Mouse (Mus musculus): ENCODE results near the gene Lbhd1. TPM values are rescaled to one million over a fixed set of nuclear protein-coding genes. Genes with fewer than 3 reads are reported as not detected.
"Not testable (repeated sequence)": the region's sequence is repeated elsewhere in the genome, so short reads cannot be mapped to it uniquely, and the experiment has no call there.

Gene Lbhd1
- 44.2 and 59.1 TPM in 2 replicates for polyA plus RNA-seq (2014; fragmentation: Nextera tagmentation; extraction: Ambion mirVana)

DNA sequence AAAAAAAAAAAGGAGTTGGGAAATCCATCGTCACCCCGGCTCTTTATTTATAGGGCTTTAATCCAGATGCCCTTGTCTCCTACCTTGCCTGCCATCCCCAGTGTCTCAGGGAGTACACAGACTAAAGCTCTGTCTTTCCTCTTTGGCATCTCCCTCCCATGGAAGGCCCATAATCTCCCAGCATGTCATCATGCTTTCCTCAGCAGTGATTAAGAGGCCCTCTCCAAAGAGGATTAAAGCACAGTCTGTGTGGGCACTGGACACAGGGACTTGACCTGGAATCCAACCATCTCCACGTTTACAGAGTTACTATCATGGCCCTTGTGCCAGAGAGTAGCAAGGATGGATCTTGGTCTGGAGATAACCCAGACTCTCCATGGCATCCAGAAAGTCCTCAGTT lies at the start of gene Lbhd1, which contains the start of gene Gm49403:
Lbhd1 (plus strand) TSS at position 117 of the 400 bp plus-strand sequence.
Gm49403 (plus strand) TSS at position 315 of the 400 bp plus-strand sequence.
- Histone ChIP-seq H3K9ac (ENCODE audit: low read length) (no peak within 1 kb of the TSS), H3K9me3 (replicated peaks; ENCODE audit: control insufficient read depth, low read length) (no peaks in the 10 kb centered on the region), H3K4me2 (ENCODE audit: low read length) (no peak within 1 kb of the TSS), H3K27me3 (replicated peaks; ENCODE audit: control insufficient read depth, insufficient read depth, low read length) (no peaks in the 10 kb centered on the region), H3K4me1 (ENCODE audit: control insufficient read depth, insufficient read depth, low read length) (peaks cover 7% of the 10 kb centered on the region; the same call in 1 of the 2 replicates), H3K27ac (ENCODE audit: low read depth, low read length) (no peak within 1 kb of the TSS), H3K4me3 (ENCODE audit: low read depth, low read length) (no peak within 1 kb of the TSS), H3K36me3 (ENCODE audit: control insufficient read depth, insufficient read depth, low read length) (no peaks in the 10 kb centered on the region)
- ATAC-seq: no peak
- WGBS: 73% methylated on average over 3 of the region's 3 CpGs
- no peak for DNase-seq (ENCODE audit: low spot score)

DNA sequence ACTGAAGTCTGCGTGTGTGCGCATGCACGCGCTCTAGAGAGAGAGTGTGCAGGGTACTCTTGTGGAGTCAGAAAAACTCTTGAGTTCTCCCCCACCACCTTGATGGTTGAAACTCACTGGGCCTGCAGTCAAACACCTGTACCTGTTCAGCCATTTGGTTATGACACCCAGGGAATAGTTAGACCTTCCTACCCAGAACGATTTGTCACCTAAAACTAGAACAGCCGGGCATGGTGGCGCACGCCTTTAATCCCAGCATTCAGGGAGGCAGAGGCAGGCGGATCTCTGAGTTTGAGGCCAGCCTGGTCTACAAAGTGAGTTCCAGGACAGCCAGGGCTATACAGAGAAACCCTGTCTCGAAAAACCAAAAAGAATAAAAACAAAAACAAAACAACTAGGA lies 47.2 kb upstream of the Lbhd1 start:
- WGBS: 98% methylated on average over 10 of the region's 10 CpGs
- not testable (repeated sequence) for H3K4me2 ChIP-seq (ENCODE audit: low read length); H3K9me3 ChIP-seq (replicated peaks; ENCODE audit: control insufficient read depth, low read length); ATAC-seq; H3K4me3 ChIP-seq (ENCODE audit: low read depth, low read length); DNase-seq (ENCODE audit: low spot score); H3K27me3 ChIP-seq (replicated peaks; ENCODE audit: control insufficient read depth, insufficient read depth, low read length); H3K9ac ChIP-seq (ENCODE audit: low read length)
- Histone ChIP-seq H3K36me3 (ENCODE audit: control insufficient read depth, insufficient read depth, low read length) (peaks cover 49% of the 10 kb centered on the region), H3K4me1 (ENCODE audit: control insufficient read depth, insufficient read depth, low read length) (peaks cover 15% of the 10 kb centered on the region), H3K27ac (ENCODE audit: low read depth, low read length) (0 out of 2 replicates have a peak overlapping the region, but pooled peaks have one; percentile 5)

DNA sequence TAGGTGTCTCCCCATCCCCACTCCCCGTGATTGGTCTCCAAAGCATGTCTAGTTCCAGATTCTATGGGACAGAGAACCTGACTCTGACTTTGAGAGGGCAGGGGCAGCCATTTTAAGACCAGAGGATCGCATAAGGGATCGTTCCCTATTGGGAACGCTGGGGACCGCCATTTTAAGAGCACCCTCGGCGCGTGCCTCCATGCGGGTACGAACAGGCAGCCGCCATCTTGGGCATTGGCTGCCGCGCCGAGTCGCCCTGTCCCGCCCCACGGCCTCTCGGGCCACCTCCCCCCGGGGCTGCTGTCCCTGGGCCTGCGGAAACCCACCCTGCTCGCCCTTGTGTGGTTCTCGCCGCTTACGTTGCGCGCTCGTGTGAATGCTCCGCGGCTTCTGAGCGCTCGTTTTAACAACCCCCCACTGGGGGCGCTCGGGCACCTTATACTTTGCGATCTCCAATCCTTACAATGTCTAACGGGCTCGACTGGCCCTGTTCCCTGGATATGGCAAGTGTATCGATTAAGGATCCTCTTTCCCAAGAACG lies 46.2 kb upstream of the Lbhd1 start, which contains the start of gene Bscl2:
Bscl2 (plus strand) TSS at position 217 of the 541 bp plus-strand sequence.
- Histone ChIP-seq H3K27me3 (replicated peaks; ENCODE audit: control insufficient read depth, insufficient read depth, low read length) (no peaks in the 10 kb centered on the region), H3K4me2 (ENCODE audit: low read length) (peak within 1 kb of the TSS; percentile 64), H3K36me3 (ENCODE audit: control insufficient read depth, insufficient read depth, low read length) (peaks cover 44% of the 10 kb centered on the region), H3K4me3 (ENCODE audit: low read depth, low read length) (peak within 1 kb of the TSS; percentile 61), H3K9me3 (replicated peaks; ENCODE audit: control insufficient read depth, low read length) (no peaks in the 10 kb centered on the region), H3K27ac (ENCODE audit: low read depth, low read length) (peak within 1 kb of the TSS; percentile 98), H3K4me1 (ENCODE audit: control insufficient read depth, insufficient read depth, low read length) (peaks cover 15% of the 10 kb centered on the region), H3K9ac (ENCODE audit: low read length) (peak within 1 kb of the TSS; percentile 89)
- under 1% methylated on average over 38 of the region's 38 CpGs for WGBS
- ATAC-seq (peak; percentile 71), DNase-seq (ENCODE audit: low spot score) (peak; percentile 93)

DNA sequence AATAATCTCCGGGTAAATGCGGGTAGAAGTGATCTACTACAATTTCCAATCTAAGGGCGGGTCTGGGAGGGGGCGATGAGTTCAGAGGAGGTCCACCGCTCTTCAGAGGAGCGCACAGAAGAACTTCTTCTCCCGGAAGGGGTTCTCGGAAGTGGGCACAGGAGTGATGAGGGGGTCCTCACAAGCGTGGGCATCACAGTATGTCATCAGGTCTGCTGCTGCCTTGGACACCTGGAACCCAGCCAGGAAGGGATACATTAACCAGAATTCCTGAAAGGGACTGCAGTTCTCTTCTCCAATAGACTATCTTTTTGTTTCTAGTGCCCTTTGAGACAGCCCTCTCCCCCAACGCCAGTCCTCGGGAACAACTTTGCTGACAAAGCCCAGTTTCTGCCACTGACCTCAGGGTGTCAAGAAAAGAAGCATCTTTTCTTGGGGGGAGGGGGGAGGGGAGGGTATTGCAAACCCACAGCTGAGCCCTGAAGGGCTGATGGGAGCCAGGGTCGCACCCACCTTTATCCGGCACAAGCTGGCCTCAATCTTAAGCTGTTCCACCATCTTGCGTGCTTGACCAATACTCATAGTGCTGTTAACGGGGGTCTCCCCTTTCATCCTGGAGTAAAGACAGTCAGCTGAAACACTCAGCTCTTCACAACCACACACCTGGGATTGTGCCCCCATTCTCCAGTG lies 45.3 kb upstream of the Lbhd1 start:
- H3K27me3 ChIP-seq (replicated peaks; ENCODE audit: control insufficient read depth, insufficient read depth, low read length): no peaks in the 10 kb centered on the region
- H3K4me2 ChIP-seq (ENCODE audit: low read length): peak overlapping the region; percentile 64
- H3K27ac ChIP-seq (ENCODE audit: low read depth, low read length): peak overlapping the region; percentile 98
- WGBS: 10% methylated on average over 15 of the region's 15 CpGs
- H3K4me1 ChIP-seq (ENCODE audit: control insufficient read depth, insufficient read depth, low read length): peaks cover 15% of the 10 kb centered on the region
- H3K9me3 ChIP-seq (replicated peaks; ENCODE audit: control insufficient read depth, low read length): no peaks in the 10 kb centered on the region
- DNase-seq (ENCODE audit: low spot score) (peak; percentile 54), ATAC-seq (no peak)
- peak overlapping the region; percentile 89 for H3K9ac ChIP-seq (ENCODE audit: low read length)
- H3K36me3 ChIP-seq (ENCODE audit: control insufficient read depth, insufficient read depth, low read length): peaks cover 41% of the 10 kb centered on the region
- peak overlapping the region; percentile 61 for H3K4me3 ChIP-seq (ENCODE audit: low read depth, low read length)

DNA sequence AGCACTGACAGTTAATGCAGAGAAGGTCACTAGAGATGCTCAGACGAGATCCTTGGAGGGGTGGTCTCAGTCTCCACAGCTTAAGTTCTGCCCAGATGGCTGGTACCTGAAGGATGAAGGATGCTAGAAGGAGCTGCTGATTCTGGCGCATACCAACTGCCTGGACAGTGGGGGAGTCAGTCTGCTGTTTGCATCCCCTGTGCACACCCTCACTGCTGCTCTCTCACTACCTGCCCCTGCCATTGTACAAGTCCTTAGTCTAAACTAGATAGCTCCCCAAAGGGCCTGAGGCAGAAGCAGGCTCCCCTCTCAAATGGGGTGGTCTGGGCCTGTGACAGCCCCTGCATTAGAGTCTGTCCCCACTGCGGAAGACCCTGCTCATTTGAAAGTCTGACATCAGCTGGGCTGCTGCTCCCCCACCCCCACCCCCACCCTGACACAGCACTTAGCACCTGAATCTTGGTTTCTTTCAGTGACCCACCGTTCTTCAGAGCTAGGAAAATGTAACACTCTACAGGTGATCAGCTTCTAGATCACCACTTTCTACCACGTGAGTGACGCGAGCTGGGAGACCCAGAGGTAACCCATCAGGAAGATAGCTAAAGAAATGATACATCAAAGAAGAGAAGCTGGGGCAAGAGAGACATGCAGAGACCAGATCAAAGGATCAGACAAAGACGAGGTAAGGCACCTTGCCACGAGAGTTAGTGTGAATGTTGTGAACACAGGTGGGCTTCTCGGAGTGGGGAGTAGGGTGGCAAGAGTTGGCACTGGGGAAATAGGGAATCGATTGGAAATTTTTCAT lies 44.2 kb upstream of the Lbhd1 start, which contains the start of gene Gng3:
Gng3 (minus strand) TSS at position 92 of the 805 bp plus-strand sequence.
- Histone ChIP-seq H3K9ac (ENCODE audit: low read length) (peak within 1 kb of the TSS; percentile 89), H3K27me3 (replicated peaks; ENCODE audit: control insufficient read depth, insufficient read depth, low read length) (no peaks in the 10 kb centered on the region), H3K27ac (ENCODE audit: low read depth, low read length) (peak within 1 kb of the TSS; percentile 98), H3K36me3 (ENCODE audit: control insufficient read depth, insufficient read depth, low read length) (peaks cover 39% of the 10 kb centered on the region), H3K4me1 (ENCODE audit: control insufficient read depth, insufficient read depth, low read length) (peaks cover 15% of the 10 kb centered on the region), H3K4me3 (ENCODE audit: low read depth, low read length) (peak within 1 kb of the TSS; percentile 61), H3K9me3 (replicated peaks; ENCODE audit: control insufficient read depth, low read length) (no peaks in the 10 kb centered on the region), H3K4me2 (ENCODE audit: low read length) (peak within 1 kb of the TSS; percentile 64)
- DNase-seq (ENCODE audit: low spot score) (peak; percentile 91), ATAC-seq (peak; percentile 84)
- 35% methylated on average over 11 of the region's 11 CpGs for WGBS

DNA sequence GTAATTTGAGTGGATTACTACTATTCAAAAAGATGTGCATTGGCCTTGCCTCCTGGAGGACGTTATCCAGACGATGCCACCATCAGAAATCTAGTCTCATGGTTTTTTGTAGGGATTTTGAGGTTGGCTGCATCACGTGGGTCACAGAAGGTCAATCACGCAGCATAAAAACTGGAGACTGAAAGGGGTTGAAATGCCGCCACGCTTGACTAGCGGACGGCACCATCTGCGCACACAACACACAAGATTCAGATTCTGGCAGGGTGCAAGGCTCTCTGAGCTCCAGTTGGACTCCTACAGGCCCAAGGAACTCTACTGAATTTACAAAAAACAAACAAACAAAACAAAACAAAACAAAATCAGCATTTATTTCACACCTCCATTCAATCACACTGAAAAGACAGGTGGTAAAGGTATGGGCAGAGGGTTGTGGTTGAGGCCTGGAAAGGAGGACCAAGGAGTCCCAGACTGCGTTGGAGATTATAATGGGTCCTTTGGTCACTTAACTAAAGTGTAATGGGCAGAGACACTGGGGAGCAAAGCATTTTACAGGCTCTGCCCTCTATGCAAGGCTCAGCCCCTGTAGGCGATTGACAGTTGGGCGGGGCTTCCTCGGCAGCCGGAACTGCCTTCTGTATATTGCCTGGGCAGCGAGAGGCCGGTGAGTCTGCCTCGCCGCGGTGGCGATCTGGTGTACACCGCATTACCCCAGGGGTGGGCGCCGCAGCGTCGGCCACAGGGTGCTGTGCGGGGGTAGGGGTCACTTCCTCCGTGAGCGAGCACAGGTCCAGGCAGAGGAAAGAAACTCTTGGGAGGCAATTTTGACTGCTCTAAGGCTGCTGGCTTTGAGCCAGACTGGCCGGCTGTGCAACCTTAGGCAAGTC lies 43.4 kb upstream of the Lbhd1 start:
- peak overlapping the region; percentile 61 for H3K4me3 ChIP-seq (ENCODE audit: low read depth, low read length)
- H3K4me1 ChIP-seq (ENCODE audit: control insufficient read depth, insufficient read depth, low read length): peaks cover 15% of the 10 kb centered on the region
- no peaks in the 10 kb centered on the region for H3K9me3 ChIP-seq (replicated peaks; ENCODE audit: control insufficient read depth, low read length)
- H3K9ac ChIP-seq (ENCODE audit: low read length): peak overlapping the region; percentile 89
- peaks cover 35% of the 10 kb centered on the region for H3K36me3 ChIP-seq (ENCODE audit: control insufficient read depth, insufficient read depth, low read length)
- peak overlapping the region; percentile 98; the same call in 1 of the 2 replicates for H3K27ac ChIP-seq (ENCODE audit: low read depth, low read length)
- H3K4me2 ChIP-seq (ENCODE audit: low read length): peak overlapping the region; percentile 64
- ATAC-seq (peak; percentile 38), DNase-seq (ENCODE audit: low spot score) (peak; percentile 74)
- H3K27me3 ChIP-seq (replicated peaks; ENCODE audit: control insufficient read depth, insufficient read depth, low read length): no peaks in the 10 kb centered on the region
- 14% methylated on average over 29 of the region's 29 CpGs for WGBS

DNA sequence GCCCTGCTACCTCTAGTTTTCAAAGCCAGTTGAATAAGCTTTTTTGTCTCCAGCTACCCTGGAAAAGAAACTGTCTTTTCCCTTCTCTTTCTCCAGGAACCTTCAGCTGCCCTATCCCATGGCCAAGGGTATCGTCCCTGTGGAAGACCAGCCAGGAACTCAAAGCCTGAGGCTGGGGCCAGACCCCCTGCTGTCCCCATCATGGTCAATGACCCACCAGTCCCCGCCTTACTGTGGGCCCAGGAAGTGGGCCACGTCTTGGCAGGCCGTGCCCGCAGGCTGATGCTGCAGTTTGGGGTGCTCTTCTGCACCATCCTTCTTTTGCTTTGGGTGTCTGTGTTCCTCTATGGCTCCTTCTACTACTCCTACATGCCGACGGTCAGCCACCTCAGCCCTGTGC lies 42.5 kb upstream of the Lbhd1 start:
- Histone ChIP-seq H3K4me1 (ENCODE audit: control insufficient read depth, insufficient read depth, low read length) (peaks cover 15% of the 10 kb centered on the region), H3K4me2 (ENCODE audit: low read length) (peak overlapping the region; percentile 64), H3K4me3 (ENCODE audit: low read depth, low read length) (peak overlapping the region; percentile 61; the same call in 1 of the 2 replicates), H3K9ac (ENCODE audit: low read length) (peak overlapping the region; percentile 89), H3K9me3 (replicated peaks; ENCODE audit: control insufficient read depth, low read length) (no peaks in the 10 kb centered on the region), H3K27me3 (replicated peaks; ENCODE audit: control insufficient read depth, insufficient read depth, low read length) (no peaks in the 10 kb centered on the region), H3K27ac (ENCODE audit: low read depth, low read length) (no peak overlapping the region), H3K36me3 (ENCODE audit: control insufficient read depth, insufficient read depth, low read length) (peaks cover 39% of the 10 kb centered on the region)
- ATAC-seq (no peak), DNase-seq (ENCODE audit: low spot score) (no peak)
- 90% methylated on average over 7 of the region's 7 CpGs for WGBS

DNA sequence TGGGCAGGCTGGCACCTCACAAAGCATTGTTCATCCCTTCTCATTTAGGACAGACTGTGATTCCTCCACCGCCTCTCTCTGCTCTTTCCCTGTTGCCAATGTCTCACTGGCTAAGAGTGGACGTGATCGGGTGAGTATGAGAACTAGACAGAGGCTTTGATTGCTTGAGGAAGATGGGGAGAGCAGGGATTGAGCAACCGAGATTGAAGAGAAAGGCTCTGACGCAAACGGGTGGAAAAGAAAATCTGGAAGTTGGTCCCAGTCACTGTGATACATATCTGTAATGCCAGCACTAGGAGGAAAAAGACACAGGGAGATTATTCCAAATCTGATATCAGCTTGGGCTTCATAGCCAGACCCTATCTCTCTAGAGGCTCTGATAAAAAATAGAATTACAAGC lies 40.6 kb upstream of the Lbhd1 start:
- H3K4me2 ChIP-seq (ENCODE audit: low read length): no peak overlapping the region
- no peaks in the 10 kb centered on the region for H3K9me3 ChIP-seq (replicated peaks; ENCODE audit: control insufficient read depth, low read length)
- no peak overlapping the region for H3K9ac ChIP-seq (ENCODE audit: low read length)
- H3K4me3 ChIP-seq (ENCODE audit: low read depth, low read length): no peak overlapping the region
- ATAC-seq (no peak), DNase-seq (ENCODE audit: low spot score) (no peak)
- H3K4me1 ChIP-seq (ENCODE audit: control insufficient read depth, insufficient read depth, low read length): peaks cover 11% of the 10 kb centered on the region
- no peak overlapping the region for H3K27ac ChIP-seq (ENCODE audit: low read depth, low read length)
- H3K27me3 ChIP-seq (replicated peaks; ENCODE audit: control insufficient read depth, insufficient read depth, low read length): no peaks in the 10 kb centered on the region
- H3K36me3 ChIP-seq (ENCODE audit: control insufficient read depth, insufficient read depth, low read length): peaks cover 56% of the 10 kb centered on the region
- WGBS: 87% methylated on average over 6 of the region's 6 CpGs
